ENCODE assay signal across 8 mouse cellular contexts in the genomic region with DNA sequence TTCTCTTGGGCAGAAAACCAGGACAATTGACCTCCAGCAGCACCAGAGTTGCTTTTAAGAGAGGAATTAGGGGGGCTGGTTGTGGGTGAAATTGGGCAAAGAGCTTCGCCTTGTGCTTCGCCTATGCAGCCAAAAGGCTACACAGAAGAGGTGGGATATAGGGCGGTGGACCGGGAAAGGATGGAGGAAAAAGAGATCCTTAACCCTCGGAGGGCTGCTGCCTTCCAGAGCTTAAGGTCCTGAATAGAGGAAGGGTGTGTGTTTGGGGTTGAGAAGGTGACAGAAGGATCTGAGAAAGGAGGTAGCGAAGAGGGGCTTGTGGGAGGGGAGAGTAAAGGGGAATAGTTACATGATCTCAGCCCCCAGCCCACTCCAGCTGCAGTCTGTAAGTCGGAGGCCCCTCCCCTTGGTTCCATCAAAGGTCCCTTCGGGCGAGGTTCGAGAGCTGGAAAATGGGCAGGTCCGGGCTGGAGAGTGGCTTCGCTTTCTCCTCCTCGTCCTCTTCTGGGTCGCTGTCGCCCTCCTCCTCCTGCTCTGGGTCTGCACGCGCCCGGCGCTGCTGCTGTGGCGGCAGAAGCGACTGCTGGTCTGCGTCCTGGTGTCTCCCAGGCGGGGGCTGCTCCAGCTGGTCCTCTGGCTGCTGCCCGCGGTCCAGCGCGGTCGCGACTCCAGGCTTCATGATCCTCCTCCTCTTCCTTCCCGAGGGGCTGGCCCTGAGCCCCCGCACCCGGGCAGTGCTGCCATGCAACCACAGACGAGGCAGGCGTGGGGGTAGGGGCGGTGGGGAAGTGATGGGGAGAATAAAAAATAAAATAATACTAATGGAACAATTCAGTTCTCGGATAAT. TPM values are rescaled to one million over a fixed set of nuclear protein-coding genes. Genes with fewer than 3 reads are reported as not detected.
DNase-seq lines count a peak whose midpoint lies in the region; ATAC-seq and TF ChIP-seq lines count a peak whose summit lies in the region.

No protein-coding gene starts in this region.

- ATAC-seq in heart, embryonic 16.5 days (replicated peaks; ENCODE audit: extremely low read depth, insufficient read depth, low FRiP score) = no peak
- ATAC-seq in forebrain, embryonic 13.5 days = peak; percentile 68
- ATAC-seq in neural tube, embryonic 15.5 days (ENCODE audit: low FRiP score) = peak; percentile 65

- TF ChIP-seq EP300 in heart, adult 2 months (IDR thresholded peaks at IDR 0.05; ENCODE audit: insufficient read depth, low read depth, low read length) = no peak

- H3K9ac ChIP-seq in heart, embryonic 16.5 days (ENCODE audit: low read length) = no peak overlapping the region
- no peak overlapping the region for H3K9ac ChIP-seq in heart, adult 2 months (ENCODE audit: low read depth, low read length)
- peak overlapping the region; percentile 70 for H3K9ac ChIP-seq in forebrain, embryonic 13.5 days
- peak overlapping the region; percentile 93 for H3K9ac ChIP-seq in neural tube, embryonic 15.5 days (replicated peaks)

- intact Hi-C loops in heart, adult 2 months (cut with DNase I) = no loop called here
- intact Hi-C loops in gastrocnemius, adult 2 months (cut with DNase I) = no loop called here

- TF ChIP-seq POLR2A in heart, adult 2 months (IDR thresholded peaks at IDR 0.05; ENCODE audit: insufficient read depth, low read depth, low read length) = no peak

- 3% methylated on average over 36 of the region's 36 CpGs for WGBS in heart, embryonic 16.5 days
- WGBS in heart, adult 2 months = 3% methylated on average over 36 of the region's 36 CpGs
- WGBS in forebrain, embryonic 13.5 days = 2% methylated on average over 36 of the region's 36 CpGs
- WGBS in neural tube, embryonic 15.5 days = 1% methylated on average over 36 of the region's 36 CpGs

- H3K4me2 ChIP-seq in heart, embryonic 16.5 days (ENCODE audit: low read depth, low read length) = peak overlapping the region; percentile 58
- H3K4me2 ChIP-seq in forebrain, embryonic 13.5 days = peak overlapping the region; percentile 91
- H3K4me2 ChIP-seq in neural tube, embryonic 15.5 days = peak overlapping the region; percentile 76

- H3K4me1 ChIP-seq in heart, embryonic 16.5 days (ENCODE audit: control insufficient read depth, insufficient read depth, low read length) = peaks cover 8% of the 10 kb centered on the region
- H3K4me1 ChIP-seq in heart, adult 2 months (ENCODE audit: control insufficient read depth, insufficient read depth, low read length) = no peaks in the 10 kb centered on the region
- H3K4me1 ChIP-seq in forebrain, embryonic 13.5 days = peaks cover 17% of the 10 kb centered on the region
- H3K4me1 ChIP-seq in neural tube, embryonic 15.5 days = peaks cover 51% of the 10 kb centered on the region

- H3K36me3 ChIP-seq in heart, embryonic 16.5 days (ENCODE audit: control insufficient read depth, insufficient read depth) = no peaks in the 10 kb centered on the region
- no peaks in the 10 kb centered on the region for H3K36me3 ChIP-seq in heart, adult 2 months (ENCODE audit: control insufficient read depth, insufficient read depth, low read length)
- H3K36me3 ChIP-seq in forebrain, embryonic 13.5 days (ENCODE audit: poor library complexity, severe bottlenecking) = no peaks in the 10 kb centered on the region
- no peaks in the 10 kb centered on the region for H3K36me3 ChIP-seq in neural tube, embryonic 15.5 days

- no peaks in the 10 kb centered on the region for H3K9me3 ChIP-seq in heart, embryonic 16.5 days (replicated peaks; ENCODE audit: control insufficient read depth, low read length)
- H3K9me3 ChIP-seq in forebrain, embryonic 13.5 days (replicated peaks) = no peaks in the 10 kb centered on the region
- no peaks in the 10 kb centered on the region for H3K9me3 ChIP-seq in neural tube, embryonic 15.5 days (replicated peaks)

- TF ChIP-seq CTCF in heart, adult 2 months (IDR thresholded peaks at IDR 0.05) = no peak
- no peak for TF ChIP-seq CTCF in gastrocnemius, adult 2 months (IDR thresholded peaks at IDR 0.05)

- H3K27me3 ChIP-seq in heart, embryonic 16.5 days (ENCODE audit: control insufficient read depth, insufficient read depth, low read length) = peaks cover 32% of the 10 kb centered on the region
- peaks cover 8% of the 10 kb centered on the region for H3K27me3 ChIP-seq in heart, adult 2 months (ENCODE audit: control insufficient read depth, insufficient read depth, low read length)
- peaks cover 38% of the 10 kb centered on the region for H3K27me3 ChIP-seq in forebrain, embryonic 13.5 days
- H3K27me3 ChIP-seq in neural tube, embryonic 15.5 days (replicated peaks) = no peaks in the 10 kb centered on the region

- no peak for DNase-seq in heart, adult 2 months
- DNase-seq in adrenal gland, postnatal 36 days = peak; percentile 1 to 3
- peak; percentile 20 to 71 for DNase-seq in left cerebral cortex, adult 18-20 months (ENCODE audit: low spot score in 2 of 2)
- no peak for DNase-seq in gastrocnemius, adult 2 months
- DNase-seq in ovary, postnatal 10 days (ENCODE audit: low spot score) = no peak

- peak overlapping the region; percentile 37 for H3K4me3 ChIP-seq in heart, embryonic 16.5 days (ENCODE audit: low read length)
- H3K4me3 ChIP-seq in heart, adult 2 months = no peak overlapping the region
- peak overlapping the region; percentile 54 for H3K4me3 ChIP-seq in forebrain, embryonic 13.5 days
- peak overlapping the region; percentile 71 for H3K4me3 ChIP-seq in neural tube, embryonic 15.5 days (replicated peaks)
- no peak overlapping the region for H3K4me3 ChIP-seq in gastrocnemius, adult 2 months

- H3K79me2 ChIP-seq in heart, adult 2 months (replicated peaks; ENCODE audit: control insufficient read depth, insufficient read depth, low read length) = no peaks in the 10 kb centered on the region

- H3K27ac ChIP-seq in heart, embryonic 16.5 days (ENCODE audit: low read length) = no peak overlapping the region
- H3K27ac ChIP-seq in heart, adult 2 months = no peak overlapping the region
- H3K27ac ChIP-seq in forebrain, embryonic 13.5 days = peak overlapping the region; percentile 14; the same call in 1 of the 2 replicates
- peak overlapping the region; percentile 90 for H3K27ac ChIP-seq in neural tube, embryonic 15.5 days (replicated peaks)
- H3K27ac ChIP-seq in gastrocnemius, adult 2 months = no peak overlapping the region

RNA-seq across cellular contexts. Expression of a gene that starts 0.8 kb away (rescaled TPM):
- polyA plus RNA-seq in heart, embryonic 16.5 days (2015; fragmentation: Nextera tagmentation; extraction: Ambion mirVana) = not detected in 2 replicates
- total RNA-seq in heart, adult 2 months (2021) = not detected
- polyA plus RNA-seq in heart, adult 2 months (2012; rRNA removed) = 0.12 TPM in 1 of 2 replicates, not detected in the other
- total RNA-seq in adrenal gland, postnatal 36 days (2021) = under 1 TPM; 0.30 to 0.56 TPM
- 1.6 and 1.8 TPM in 2 replicates for polyA plus RNA-seq in forebrain, embryonic 13.5 days (2015; fragmentation: Nextera tagmentation; extraction: Ambion mirVana)
- total RNA-seq in left cerebral cortex, adult 18-20 months (2021) = 10 to 100 TPM; 18.2 to 18.3 TPM
- 8.5 and 9.6 TPM in 2 replicates for polyA plus RNA-seq in neural tube, embryonic 15.5 days (2015; fragmentation: Nextera tagmentation; extraction: Ambion mirVana)
- total RNA-seq in gastrocnemius, adult 2 months (2021) = under 1 TPM; 0.26 to 0.73 TPM

RNA-seq across cellular contexts. Expression of a gene that starts 47.1 kb away (rescaled TPM):
- 20.0 and 20.5 TPM in 2 replicates for polyA plus RNA-seq in heart, embryonic 16.5 days (2015; fragmentation: Nextera tagmentation; extraction: Ambion mirVana)
- total RNA-seq in heart, adult 2 months (2021) = 10 to 100 TPM; 23.5 to 28.2 TPM
- 24.6 and 28.7 TPM in 2 replicates for polyA plus RNA-seq in heart, adult 2 months (2012; rRNA removed)
- 10 to 100 TPM; 44.8 to 47.0 TPM for total RNA-seq in adrenal gland, postnatal 36 days (2021)
- 24.2 and 25.0 TPM in 2 replicates for polyA plus RNA-seq in forebrain, embryonic 13.5 days (2015; fragmentation: Nextera tagmentation; extraction: Ambion mirVana)
- 10 to 100 TPM; 67.8 to 71.2 TPM for total RNA-seq in left cerebral cortex, adult 18-20 months (2021)
- polyA plus RNA-seq in neural tube, embryonic 15.5 days (2015; fragmentation: Nextera tagmentation; extraction: Ambion mirVana) = 23.9 and 24.5 TPM in 2 replicates
- 10 to 100 TPM; 20.4 to 21.8 TPM for total RNA-seq in gastrocnemius, adult 2 months (2021)

Comparison
In these comparisons a context has a peak if more than half of its experiments do, and no peak if none do; other contexts are left out.
1. H3K4me3 ChIP-seq: peak in heart, embryonic 16.5 days (single experiment), forebrain, embryonic 13.5 days (single experiment) and neural tube, embryonic 15.5 days (single experiment); none in heart, adult 2 months (single experiment) and gastrocnemius, adult 2 months (single experiment).
2. H3K27ac ChIP-seq: peak in forebrain, embryonic 13.5 days (single experiment) and neural tube, embryonic 15.5 days (single experiment); none in heart, embryonic 16.5 days (single experiment), heart, adult 2 months (single experiment) and gastrocnemius, adult 2 months (single experiment).
3. H3K9ac ChIP-seq: peak in forebrain, embryonic 13.5 days (single experiment) and neural tube, embryonic 15.5 days (single experiment); none in heart, embryonic 16.5 days (single experiment) and heart, adult 2 months (single experiment).
4. DNase-seq: peak in adrenal gland, postnatal 36 days (2 of 2) and left cerebral cortex, adult 18-20 months (2 of 2); none in heart, adult 2 months (0 of 2), gastrocnemius, adult 2 months (single experiment) and ovary, postnatal 10 days (single experiment).
5. RNA of a gene that starts 0.8 kb away (total RNA-seq): 18.2 to 18.3 TPM in left cerebral cortex, adult 18-20 months; 0.26 to 0.73 TPM in gastrocnemius, adult 2 months, 0.30 to 0.56 TPM in adrenal gland, postnatal 36 days and not detected in heart, adult 2 months; every median in the first group is over 10 times any median in the second.
6. Peak in every context shown above with its lines, with median percentiles within 50 percentile points of each other: H3K4me2 ChIP-seq.